Mouse (Mus musculus) embryonic facial prominence, embryonic 13.5 days (tissue): ENCODE results near the gene Arhgef7. TPM values are rescaled to one million over a fixed set of nuclear protein-coding genes. Genes with fewer than 3 reads are reported as not detected.
A peak's percentile ranks its signal among the peaks of the same experiment; 100 is the strongest.

Experiments
- ATAC-seq: fragments of 200-750 bp; cut with Nextera tagmentation; 2 replicates; pipeline ENCODE4 v1.8.0; 2017; ENCODE audit warnings: low read depth; ENCODE audit not compliant: insufficient number of reproducible peaks, insufficient read depth, low FRiP score, low TSS enrichment
- H3K27ac ChIP-seq: fragments of 300-500 bp; sonication (generic); 2 replicates; pipeline ENCODE4 v1.5.1; 2015; ENCODE audit warnings: moderate library complexity, mild to moderate bottlenecking, inconsistent platforms
- H3K27me3 ChIP-seq: fragments of 300-500 bp; sonication (generic); 2 replicates; pipeline ENCODE4 v1.6.1; 2015; ENCODE audit warnings: mild to moderate bottlenecking, inconsistent platforms
- H3K36me3 ChIP-seq: fragments of 300-500 bp; sonication (generic); 2 replicates; pipeline ENCODE4 v1.6.1; 2015; ENCODE audit warnings: mild to moderate bottlenecking, inconsistent platforms
- H3K4me1 ChIP-seq: fragments of 300-500 bp; sonication (generic); 2 replicates; pipeline ENCODE4 v1.6.1; 2015; ENCODE audit warnings: inconsistent platforms
- H3K4me2 ChIP-seq: fragments of 300-500 bp; sonication (generic); 2 replicates; pipeline ENCODE4 v1.6.1; 2015; ENCODE audit warnings: moderate library complexity, mild to moderate bottlenecking, inconsistent platforms
- H3K4me3 ChIP-seq: fragments of 300-500 bp; sonication (generic); 2 replicates; pipeline ENCODE4 v1.5.1; 2015; ENCODE audit warnings: mild to moderate bottlenecking, inconsistent platforms
- H3K9ac ChIP-seq: fragments of 300-500 bp; sonication (generic); 2 replicates; pipeline ENCODE4 v1.6.1; 2015; ENCODE audit warnings: mild to moderate bottlenecking, inconsistent platforms
- H3K9me3 ChIP-seq: fragments of 300-500 bp; sonication (generic); 2 replicates; pipeline ENCODE4 v1.6.1; 2016; ENCODE audit warnings: inconsistent platforms
- WGBS: fragments of 180-500 bp; shearing (Covaris S2); methylation state at CpG from one replicate; pipeline ENCODE4 v1.1.7; 2015; ENCODE audit warnings: mixed read lengths; 5-methylcytosine and 5-hydroxymethylcytosine counted together
- polyA plus RNA-seq: library from polyadenylated mRNA; unstranded; fragments of >200 nt; fragmentation: Nextera tagmentation; extraction: Ambion mirVana; gene quantifications from 2 replicates; pipeline ENCODE4 v1.2.1, GENCODE M21; 2015

The Arhgef7 gene
- polyA plus RNA-seq, 1 experiment from 2014 or later, result 43.4 TPM

DNA sequence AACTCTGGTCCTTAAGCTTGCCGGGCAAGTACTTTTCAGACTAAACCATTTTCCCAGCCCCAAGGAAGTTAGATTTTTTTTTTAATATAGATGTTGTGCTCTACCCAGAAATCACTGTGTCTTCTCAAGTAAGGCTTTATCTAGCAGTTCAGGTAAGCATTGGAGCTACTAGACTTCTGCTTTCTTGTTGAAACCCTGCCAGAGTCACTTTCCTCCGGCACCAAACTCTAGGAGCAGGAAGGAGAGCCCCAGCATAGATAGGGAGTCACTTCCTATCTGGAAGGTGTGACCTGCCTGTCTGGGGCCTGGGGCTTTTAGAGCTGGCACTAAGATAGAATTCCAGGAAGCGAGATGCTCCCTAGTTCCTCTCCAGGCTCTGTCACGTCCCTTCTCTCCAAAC lies 10.3 kb upstream of the Arhgef7 start:
- H3K9me3 ChIP-seq, result no peaks in the 10 kb centered on the region
- H3K9ac ChIP-seq, result no peak overlapping the region
- H3K4me1 ChIP-seq, result no peaks in the 10 kb centered on the region
- 70% methylated on average over 4 of the region's 4 CpGs for WGBS
- no peak overlapping the region for H3K4me3 ChIP-seq
- ATAC-seq, result no peak
- no peak overlapping the region for H3K27ac ChIP-seq
- H3K4me2 ChIP-seq, result no peak overlapping the region
- H3K36me3 ChIP-seq, result no peaks in the 10 kb centered on the region
- peaks cover 12% of the 10 kb centered on the region for H3K27me3 ChIP-seq

DNA sequence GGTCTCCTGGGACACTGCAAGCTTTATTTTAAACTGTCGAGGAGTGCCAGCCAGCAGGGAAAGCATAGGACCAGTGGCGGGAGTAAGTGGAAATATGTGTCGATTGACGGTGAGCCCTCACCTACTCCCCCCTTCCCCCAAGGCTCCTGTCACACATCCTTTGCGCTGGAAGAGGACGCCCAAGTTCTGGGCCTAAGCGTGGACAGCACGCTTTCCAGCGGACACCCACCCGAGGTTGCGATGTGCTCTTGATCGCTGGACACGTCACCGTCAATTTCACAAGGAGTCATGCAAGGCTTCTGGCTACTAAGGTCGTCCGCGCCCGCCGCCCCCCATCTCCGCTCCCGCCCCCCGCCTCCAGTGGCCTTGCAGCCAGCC lies 259 bp upstream of the Arhgef7 start:
- Histone ChIP-seq H3K4me1 (peaks cover 31% of the 10 kb centered on the region), H3K9me3 (no peaks in the 10 kb centered on the region), H3K27ac (no peak overlapping the region), H3K36me3 (no peaks in the 10 kb centered on the region), H3K27me3 (peaks cover 56% of the 10 kb centered on the region), H3K4me2 (peak overlapping the region; percentile 89), H3K4me3 (peak overlapping the region; percentile 73), H3K9ac (peak overlapping the region; percentile 84)
- WGBS, result 1% methylated on average over 21 of the region's 22 CpGs
- no peak for ATAC-seq

DNA sequence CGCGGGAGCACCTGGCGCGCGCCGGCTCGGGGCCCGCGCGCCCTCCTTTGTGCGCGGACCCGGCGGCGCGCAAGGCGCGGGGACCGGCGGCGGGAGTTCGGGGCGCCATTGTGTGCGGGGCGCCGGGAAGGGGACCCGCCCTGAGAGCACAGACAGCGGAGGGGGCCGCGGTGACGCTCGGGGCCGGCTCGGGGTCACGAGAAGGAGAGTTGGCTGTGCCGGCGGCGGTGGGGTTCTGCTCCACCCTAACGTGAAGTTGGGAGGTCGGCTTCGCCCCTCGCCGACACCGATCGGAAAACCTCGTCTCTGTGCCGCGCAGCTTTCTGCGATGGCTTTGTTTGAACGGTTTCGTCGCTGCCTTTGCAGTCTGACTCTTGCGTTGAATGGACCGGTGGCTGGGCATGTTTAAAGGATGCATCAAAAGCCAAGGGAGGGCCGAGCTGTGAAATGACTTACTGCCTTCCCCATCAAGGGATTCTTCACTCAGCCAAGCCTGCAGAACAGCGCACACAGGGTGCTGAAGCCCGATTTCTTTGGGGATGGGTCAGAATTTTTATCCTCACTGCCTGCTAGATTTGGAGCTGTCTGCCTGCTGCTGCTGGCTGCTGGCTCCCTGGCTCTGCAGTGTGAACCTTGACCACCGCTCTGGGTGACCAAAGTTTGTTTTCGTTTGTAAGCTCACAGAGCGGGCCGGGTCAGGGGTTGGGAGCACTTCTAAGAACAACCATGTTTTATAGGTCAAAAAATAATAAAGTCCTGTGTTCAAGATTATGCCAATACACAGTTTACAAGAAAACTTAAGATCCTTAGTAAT lies 1.2 kb downstream of the Arhgef7 start:
- peak overlapping the region; percentile 83 for H3K27ac ChIP-seq
- H3K36me3 ChIP-seq, result no peaks in the 10 kb centered on the region
- peak overlapping the region; percentile 73 for H3K4me3 ChIP-seq
- H3K9me3 ChIP-seq, result no peaks in the 10 kb centered on the region
- peak overlapping the region; percentile 89 for H3K4me2 ChIP-seq
- peaks cover 50% of the 10 kb centered on the region for H3K27me3 ChIP-seq
- ATAC-seq, result peak; percentile 12
- WGBS, result 1% methylated on average over 60 of the region's 61 CpGs
- H3K4me1 ChIP-seq, result peaks cover 37% of the 10 kb centered on the region
- H3K9ac ChIP-seq, result peak overlapping the region; percentile 84

DNA sequence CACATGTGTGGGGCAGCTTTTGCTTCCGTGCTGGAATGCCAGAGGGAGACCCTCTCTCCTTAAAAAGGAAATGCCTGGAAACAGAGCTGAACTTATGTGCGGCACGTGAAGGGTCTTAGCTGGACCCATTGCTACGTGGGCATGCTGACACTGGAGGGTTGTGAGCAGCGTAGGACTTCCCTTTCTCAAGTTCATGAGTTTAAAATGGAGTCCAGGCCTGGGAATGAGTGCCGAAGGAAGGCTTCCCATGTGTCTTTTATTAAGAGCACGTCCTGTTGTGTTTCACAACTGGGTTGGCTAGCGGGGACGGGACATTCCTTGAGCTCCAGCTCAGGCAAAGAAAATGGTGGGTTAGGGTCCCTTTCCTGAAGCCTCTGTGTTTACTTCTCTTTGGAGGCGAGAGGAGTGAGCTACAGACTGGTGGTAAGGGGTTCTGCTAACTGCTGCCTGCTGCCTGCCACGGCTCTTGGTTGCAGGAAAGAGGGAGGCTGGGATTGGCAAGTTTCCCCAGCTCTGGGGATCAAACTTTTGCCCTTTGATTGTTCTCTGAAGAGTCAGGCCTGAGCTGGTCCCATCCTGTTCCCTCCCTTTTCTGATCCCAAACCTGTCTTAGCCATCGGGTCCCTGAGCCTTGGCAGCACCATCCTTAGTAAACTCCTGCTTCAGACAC lies 2.9 kb downstream of the Arhgef7 start:
- WGBS, result 25% methylated on average over 12 of the region's 12 CpGs
- H3K27me3 ChIP-seq, result peaks cover 33% of the 10 kb centered on the region
- H3K27ac ChIP-seq, result peak overlapping the region; percentile 86
- peak overlapping the region; percentile 49 for H3K9ac ChIP-seq
- peak overlapping the region; percentile 89 for H3K4me2 ChIP-seq
- ATAC-seq, result no peak
- 0 out of 2 replicates have a peak overlapping the region, but pooled peaks have one; percentile 8 for H3K4me3 ChIP-seq
- peaks cover 37% of the 10 kb centered on the region for H3K4me1 ChIP-seq
- H3K9me3 ChIP-seq, result no peaks in the 10 kb centered on the region
- no peaks in the 10 kb centered on the region for H3K36me3 ChIP-seq

DNA sequence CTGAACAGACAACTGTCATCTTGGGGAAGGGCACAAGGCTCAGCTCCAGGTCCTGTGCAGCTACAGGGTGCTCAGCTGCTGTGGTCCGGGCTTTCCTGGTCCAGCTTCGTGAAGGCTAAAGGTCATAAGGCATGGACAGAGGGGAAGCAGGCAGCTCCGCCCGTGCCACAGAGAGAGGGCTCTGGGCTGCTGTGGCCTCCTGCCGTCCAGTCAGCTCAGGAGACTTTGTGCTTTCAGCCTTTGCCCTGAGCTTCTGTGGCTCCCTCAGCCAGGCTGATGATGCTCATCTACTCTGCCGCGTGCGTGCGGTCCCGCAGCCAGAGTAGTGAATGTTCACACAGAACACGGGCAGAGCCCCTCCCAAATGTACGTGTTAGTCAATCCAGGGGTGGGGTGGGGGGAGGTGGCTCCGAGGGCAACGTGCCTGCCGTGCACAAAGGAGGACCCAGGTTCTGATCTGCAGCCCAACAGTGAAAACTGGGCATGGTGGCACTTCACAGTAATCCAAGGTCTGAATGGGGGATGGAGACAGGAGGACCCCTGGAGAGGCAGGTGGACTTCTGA lies 8.2 kb downstream of the Arhgef7 start:
- Histone ChIP-seq H3K9ac (no peak overlapping the region), H3K4me2 (no peak overlapping the region), H3K36me3 (peaks cover 9% of the 10 kb centered on the region), H3K27ac (no peak overlapping the region), H3K9me3 (no peaks in the 10 kb centered on the region), H3K4me3 (no peak overlapping the region), H3K27me3 (no peaks in the 10 kb centered on the region), H3K4me1 (peaks cover 15% of the 10 kb centered on the region)
- WGBS, result 81% methylated on average over 15 of the region's 15 CpGs
- no peak for ATAC-seq

DNA sequence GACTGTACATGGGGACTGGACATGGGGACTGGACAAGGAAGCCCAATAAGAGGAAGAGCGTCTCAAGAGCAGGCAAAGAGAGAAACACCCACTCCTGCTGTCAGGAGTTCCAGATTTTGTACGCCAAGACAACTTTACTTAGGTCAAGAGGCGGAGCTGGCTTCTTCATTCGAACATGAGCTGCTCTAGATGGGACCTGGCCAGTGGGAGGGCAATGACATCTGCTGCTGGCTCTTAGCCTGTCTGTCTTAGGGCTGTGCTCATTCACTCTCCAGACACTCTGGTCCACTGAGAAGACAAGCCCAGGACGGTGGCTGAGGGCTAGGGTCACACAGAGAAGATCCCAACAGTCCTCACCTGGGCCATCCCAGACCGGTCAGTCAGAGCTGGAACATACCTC lies 9.6 kb downstream of the Arhgef7 start:
- ATAC-seq, result no peak
- Histone ChIP-seq H3K9me3 (no peaks in the 10 kb centered on the region), H3K4me3 (no peak overlapping the region), H3K4me1 (peaks cover 8% of the 10 kb centered on the region), H3K4me2 (no peak overlapping the region), H3K27ac (no peak overlapping the region), H3K9ac (no peak overlapping the region), H3K27me3 (no peaks in the 10 kb centered on the region), H3K36me3 (peaks cover 9% of the 10 kb centered on the region)
- WGBS, result 84% methylated on average over 6 of the region's 6 CpGs

DNA sequence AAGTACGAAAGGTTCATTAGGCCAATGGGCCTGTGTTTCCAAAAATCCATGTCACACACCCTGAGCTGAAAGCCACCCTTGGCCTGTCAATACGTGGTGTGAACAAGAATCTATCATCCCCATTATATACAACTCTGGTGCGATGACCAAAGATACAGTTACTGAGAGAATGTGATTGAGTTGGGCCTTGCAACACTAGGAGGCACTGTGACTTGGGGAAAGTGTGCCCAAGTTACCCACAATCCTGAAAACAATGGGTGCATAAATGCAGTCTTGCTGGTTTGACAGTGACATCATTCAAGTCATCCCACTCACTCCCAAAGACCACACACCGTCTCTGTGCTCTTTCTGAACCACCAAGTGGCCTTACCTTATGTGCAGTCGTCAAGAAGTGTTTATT lies 11.6 kb downstream of the Arhgef7 start:
- Histone ChIP-seq H3K4me2 (no peak overlapping the region), H3K27ac (no peak overlapping the region), H3K9ac (no peak overlapping the region), H3K36me3 (peaks cover 9% of the 10 kb centered on the region), H3K9me3 (no peaks in the 10 kb centered on the region), H3K27me3 (no peaks in the 10 kb centered on the region), H3K4me3 (no peak overlapping the region), H3K4me1 (peaks cover 3% of the 10 kb centered on the region; the same call in 1 of the 2 replicates)
- ATAC-seq, result no peak
- WGBS, result 88% methylated on average over 5 of the region's 5 CpGs

DNA sequence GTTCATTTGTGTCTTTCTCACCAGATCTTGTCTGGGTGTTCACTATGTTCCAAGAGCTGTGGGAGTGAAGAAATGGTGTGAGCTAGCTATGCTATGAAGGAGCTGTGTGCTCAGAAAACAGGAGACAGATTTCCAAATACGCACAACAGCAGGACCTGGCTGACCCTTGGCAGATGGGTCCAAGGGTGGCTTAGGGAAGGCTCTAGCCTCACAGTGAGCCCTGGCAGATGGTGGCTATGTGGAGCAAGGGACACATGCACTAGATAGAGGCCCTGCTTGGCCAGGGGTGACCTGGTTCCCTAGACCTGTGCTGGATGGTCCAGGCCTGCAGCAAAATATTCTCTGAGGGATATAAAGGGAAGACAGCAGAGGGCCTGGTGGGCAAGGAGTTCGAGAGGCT lies 13.3 kb downstream of the Arhgef7 start:
- Histone ChIP-seq H3K27me3 (no peaks in the 10 kb centered on the region), H3K27ac (no peak overlapping the region), H3K4me3 (no peak overlapping the region), H3K4me1 (peaks cover under 1% of the 10 kb centered on the region; the same call in 1 of the 2 replicates), H3K36me3 (peaks cover 9% of the 10 kb centered on the region), H3K9me3 (no peaks in the 10 kb centered on the region), H3K4me2 (no peak overlapping the region), H3K9ac (no peak overlapping the region)
- 91% methylated on average over 2 of the region's 2 CpGs for WGBS
- no peak for ATAC-seq

DNA sequence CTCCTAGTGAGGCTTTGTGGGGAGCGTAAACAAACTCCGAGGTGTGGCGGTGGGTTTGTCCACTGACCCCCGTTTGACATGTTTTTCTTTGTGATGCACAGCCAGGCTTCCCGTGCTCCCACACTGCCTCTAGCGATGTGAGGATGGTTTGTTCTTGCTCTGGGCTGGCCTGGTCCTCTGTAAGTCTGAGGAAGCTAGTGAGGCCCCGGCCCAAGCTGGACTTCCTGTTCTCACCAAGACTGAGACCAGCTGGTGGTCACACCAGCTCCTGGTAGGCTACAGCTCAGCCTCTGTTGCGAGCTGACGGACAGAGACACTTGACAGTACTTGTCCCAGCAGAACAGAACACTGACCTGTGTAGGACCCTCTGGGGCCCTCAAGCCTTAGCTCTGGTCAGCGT lies 16.1 kb downstream of the Arhgef7 start:
- H3K4me1 ChIP-seq, result no peaks in the 10 kb centered on the region
- H3K36me3 ChIP-seq, result 0 out of 2 replicates have a peak, but pooled peaks cover 5% of the 10 kb centered on the region
- H3K9ac ChIP-seq, result no peak overlapping the region
- 77% methylated on average over 10 of the region's 10 CpGs for WGBS
- no peak overlapping the region for H3K4me3 ChIP-seq
- H3K9me3 ChIP-seq, result no peaks in the 10 kb centered on the region
- ATAC-seq, result no peak
- H3K4me2 ChIP-seq, result no peak overlapping the region
- no peak overlapping the region for H3K27ac ChIP-seq
- no peaks in the 10 kb centered on the region for H3K27me3 ChIP-seq

DNA sequence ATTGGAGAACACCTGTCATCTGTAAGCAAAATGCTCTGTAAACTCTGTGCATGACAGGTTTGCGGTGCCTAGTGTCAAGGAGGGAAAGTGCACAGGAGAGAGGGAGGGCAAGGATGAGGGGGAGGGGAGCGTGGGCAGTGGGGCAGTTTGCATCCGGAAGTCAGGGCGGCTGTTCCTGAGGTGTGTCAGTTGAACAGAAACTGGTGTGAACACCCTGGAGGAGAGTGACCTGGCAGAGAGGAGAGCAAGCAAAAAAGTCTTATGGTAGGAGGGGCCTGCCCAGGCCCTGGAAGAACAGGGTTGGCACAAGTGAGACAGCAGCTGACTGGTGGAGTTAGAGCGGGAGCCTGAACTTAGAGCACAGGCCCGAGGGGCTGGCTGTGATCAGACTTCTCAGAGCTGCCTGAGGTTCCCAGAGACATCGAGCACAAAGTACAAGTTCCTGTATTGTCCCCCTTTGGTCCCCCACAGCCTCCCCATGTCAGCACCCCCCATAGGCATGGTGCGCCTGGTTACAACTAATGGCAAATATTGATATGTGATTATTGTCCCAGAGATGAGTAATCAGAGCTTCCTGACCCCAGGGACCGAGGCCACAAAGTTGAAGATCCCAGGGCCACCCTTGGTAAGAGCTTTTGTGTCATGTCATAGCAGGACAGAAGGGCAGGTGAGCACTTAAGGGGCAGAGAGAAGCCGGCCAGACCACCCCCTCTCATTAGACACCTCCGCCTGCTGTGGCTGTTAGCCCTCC lies 19.5 kb downstream of the Arhgef7 start:
- H3K27me3 ChIP-seq, result no peaks in the 10 kb centered on the region
- no peak for ATAC-seq
- no peak overlapping the region for H3K9ac ChIP-seq
- H3K4me1 ChIP-seq, result no peaks in the 10 kb centered on the region
- H3K9me3 ChIP-seq, result no peaks in the 10 kb centered on the region
- H3K27ac ChIP-seq, result no peak overlapping the region
- no peaks in the 10 kb centered on the region for H3K36me3 ChIP-seq
- WGBS, result 68% methylated on average over 11 of the region's 11 CpGs
- no peak overlapping the region for H3K4me2 ChIP-seq
- H3K4me3 ChIP-seq, result no peak overlapping the region

DNA sequence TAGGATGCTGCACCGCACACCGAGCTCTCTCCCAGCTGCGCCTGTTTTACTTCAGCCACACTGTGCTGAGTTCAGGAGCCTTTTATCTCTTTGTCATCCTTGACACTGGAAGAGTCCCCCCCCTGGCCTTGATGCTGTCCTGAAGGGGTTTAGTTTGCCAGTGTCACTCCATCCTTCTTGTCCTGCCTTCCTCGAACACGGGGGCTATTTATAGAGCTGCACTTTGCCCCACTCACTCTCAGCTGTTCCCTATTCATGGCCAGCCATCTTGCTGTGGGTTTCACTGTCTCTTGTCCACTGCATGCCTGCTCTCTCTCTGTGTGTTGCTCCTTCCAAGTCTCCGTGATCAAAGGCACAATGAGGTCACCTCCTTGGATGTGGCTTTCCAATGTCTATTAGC lies 22.0 kb downstream of the Arhgef7 start:
- Histone ChIP-seq H3K27ac (no peak overlapping the region), H3K4me3 (no peak overlapping the region), H3K27me3 (no peaks in the 10 kb centered on the region), H3K9ac (no peak overlapping the region), H3K36me3 (no peaks in the 10 kb centered on the region), H3K4me2 (no peak overlapping the region), H3K9me3 (no peaks in the 10 kb centered on the region), H3K4me1 (no peaks in the 10 kb centered on the region)
- 76% methylated on average over 6 of the region's 6 CpGs for WGBS
- no peak for ATAC-seq
